ENCODE assay signal across 15 mouse cellular contexts in the genomic region with DNA sequence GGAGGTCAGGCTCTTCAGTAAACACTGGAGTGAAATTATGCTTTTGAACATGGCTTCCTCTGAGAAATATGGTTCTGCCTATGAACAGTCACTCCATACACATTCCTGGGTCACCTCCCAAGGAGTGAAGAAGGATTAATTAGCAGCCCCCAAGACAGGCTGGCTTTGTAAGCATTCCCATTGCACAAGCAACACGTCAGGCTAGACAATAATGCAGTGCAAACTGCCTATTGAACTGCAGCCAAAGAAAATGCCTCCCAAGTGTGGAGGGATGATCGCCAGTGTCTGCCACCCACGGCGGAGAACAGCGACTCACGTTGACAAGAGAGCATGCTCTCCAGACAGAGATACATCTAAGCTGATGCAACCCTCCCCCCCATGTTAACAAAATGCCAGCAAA. TPM values are rescaled to one million over a fixed set of nuclear protein-coding genes. Genes with fewer than 3 reads are reported as not detected.
A peak's percentile ranks its signal among the peaks of the same experiment; 100 is the strongest.
DNase-seq lines count a peak whose midpoint lies in the region; ATAC-seq and TF ChIP-seq lines count a peak whose summit lies in the region.
"Had no signal": no experiment of that assay in that cellular context is flagged by ENCODE, and none has a peak within 500 bp of the region (broad histone marks: within the 10 kb centered on the region; RNA-seq: fewer than 3 reads in every experiment).

No protein-coding gene starts in this region.

- TF ChIP-seq CTCF in thymus, adult 2 months (IDR thresholded peaks at IDR 0.05; ENCODE audit: borderline replicate concordance, control insufficient read depth, extremely low read depth, insufficient read depth, low read length, poor library complexity) = no peak

- ATAC-seq in hindbrain, embryonic 12.5 days (ENCODE audit: low FRiP score) = 0 out of 2 replicates have a peak, but pooled peaks have one; percentile 29
- no peak for ATAC-seq in hindbrain, embryonic 11.5 days (ENCODE audit: low FRiP score)
- peak; percentile 92 for ATAC-seq in lung, embryonic 16.5 days (ENCODE audit: low read depth)
- peak; percentile 9; the same call in 1 of the 2 replicates for ATAC-seq in midbrain, embryonic 13.5 days

- no peak for DNase-seq in hindbrain, embryonic 11.5 days (ENCODE audit: low spot score)
- DNase-seq in lung, postnatal 14 days = no peak
- DNase-seq in fat pad, adult 2 months (ENCODE audit: extremely low read depth, low read depth, low spot score) = peak; percentile 74
- no peak for DNase-seq in thymus, adult 2 months
- DNase-seq in thymus, adult 18-20 months = no peak
- DNase-seq: embryo, embryonic 11 days; heart, postnatal 4 days; layer of hippocampus, adult 9-11 months; liver, embryonic 13.5 days; spleen, adult 18-20 months; thymus, postnatal 25 days had no signal

- no peaks in the 10 kb centered on the region for H3K9me3 ChIP-seq in hindbrain, embryonic 12.5 days (replicated peaks)
- no peaks in the 10 kb centered on the region for H3K9me3 ChIP-seq in hindbrain, embryonic 11.5 days (ENCODE audit: control insufficient read depth, low read length)
- no peaks in the 10 kb centered on the region for H3K9me3 ChIP-seq in lung, embryonic 16.5 days (ENCODE audit: control insufficient read depth, low read length)
- no peaks in the 10 kb centered on the region for H3K9me3 ChIP-seq in midbrain, embryonic 13.5 days
- H3K9me3 ChIP-seq: liver, embryonic 13.5 days had no signal

- H3K27ac ChIP-seq in hindbrain, embryonic 12.5 days = no peak overlapping the region
- H3K27ac ChIP-seq in hindbrain, embryonic 11.5 days (ENCODE audit: low read depth, low read length) = no peak overlapping the region
- H3K27ac ChIP-seq in lung, embryonic 16.5 days (ENCODE audit: low read length) = peak overlapping the region; percentile 54
- no peak overlapping the region for H3K27ac ChIP-seq in midbrain, embryonic 13.5 days
- H3K27ac ChIP-seq in thymus, adult 2 months (ENCODE audit: control insufficient read depth, insufficient read depth, low read length) = no peak overlapping the region
- H3K27ac ChIP-seq: liver, embryonic 13.5 days had no signal

- WGBS in hindbrain, embryonic 12.5 days = 36% methylated on average over 6 of the region's 6 CpGs
- 38% methylated on average over 6 of the region's 6 CpGs for WGBS in hindbrain, embryonic 11.5 days
- 43% methylated on average over 6 of the region's 6 CpGs for WGBS in lung, embryonic 16.5 days
- 40% methylated on average over 6 of the region's 6 CpGs for WGBS in midbrain, embryonic 13.5 days
- WGBS in thymus, adult 2 months = 83% methylated on average over 6 of the region's 6 CpGs

- no peak overlapping the region for H3K9ac ChIP-seq in hindbrain, embryonic 12.5 days
- no peak overlapping the region for H3K9ac ChIP-seq in hindbrain, embryonic 11.5 days (ENCODE audit: low read depth, low read length)
- no peak overlapping the region for H3K9ac ChIP-seq in lung, embryonic 16.5 days (ENCODE audit: low read length)
- H3K9ac ChIP-seq in midbrain, embryonic 13.5 days (replicated peaks) = no peak overlapping the region
- H3K9ac ChIP-seq: liver, embryonic 13.5 days had no signal

- no peaks in the 10 kb centered on the region for H3K36me3 ChIP-seq in hindbrain, embryonic 12.5 days
- H3K36me3 ChIP-seq in hindbrain, embryonic 11.5 days (ENCODE audit: control insufficient read depth, insufficient read depth, low read length) = no peaks in the 10 kb centered on the region
- H3K36me3 ChIP-seq in lung, embryonic 16.5 days (ENCODE audit: control insufficient read depth, insufficient read depth, low read length) = no peaks in the 10 kb centered on the region
- H3K36me3 ChIP-seq in midbrain, embryonic 13.5 days = no peaks in the 10 kb centered on the region
- no peaks in the 10 kb centered on the region for H3K36me3 ChIP-seq in thymus, adult 2 months (ENCODE audit: control insufficient read depth, insufficient read depth, low read length)
- H3K36me3 ChIP-seq: liver, embryonic 13.5 days had no signal

- TF ChIP-seq POLR2A in thymus, adult 2 months (IDR thresholded peaks at IDR 0.05; ENCODE audit: control insufficient read depth, extremely low read depth, insufficient read depth, low read length, poor library complexity) = no peak

- H3K4me3 ChIP-seq in hindbrain, embryonic 12.5 days = no peak overlapping the region
- H3K4me3 ChIP-seq in hindbrain, embryonic 11.5 days (ENCODE audit: low read depth, low read length) = no peak overlapping the region
- no peak overlapping the region for H3K4me3 ChIP-seq in lung, embryonic 16.5 days (ENCODE audit: low read length)
- no peak overlapping the region for H3K4me3 ChIP-seq in midbrain, embryonic 13.5 days (replicated peaks)
- H3K4me3 ChIP-seq in thymus, adult 2 months (ENCODE audit: control insufficient read depth, insufficient read depth, low read length) = no peak overlapping the region
- H3K4me3 ChIP-seq: liver, embryonic 13.5 days had no signal

- no peaks in the 10 kb centered on the region for H3K27me3 ChIP-seq in hindbrain, embryonic 12.5 days
- no peaks in the 10 kb centered on the region for H3K27me3 ChIP-seq in hindbrain, embryonic 11.5 days (ENCODE audit: control insufficient read depth, insufficient read depth, low read length)
- no peaks in the 10 kb centered on the region for H3K27me3 ChIP-seq in lung, embryonic 16.5 days (ENCODE audit: control insufficient read depth, insufficient read depth, low read depth, low read length)
- H3K27me3 ChIP-seq in midbrain, embryonic 13.5 days = no peaks in the 10 kb centered on the region
- no peaks in the 10 kb centered on the region for H3K27me3 ChIP-seq in thymus, adult 2 months (ENCODE audit: control insufficient read depth, insufficient read depth, low read length)

- H3K4me2 ChIP-seq in hindbrain, embryonic 12.5 days (replicated peaks) = no peak overlapping the region
- H3K4me2 ChIP-seq in hindbrain, embryonic 11.5 days (replicated peaks; ENCODE audit: low read depth, low read length) = no peak overlapping the region
- peak overlapping the region; percentile 4; the same call in 1 of the 2 replicates for H3K4me2 ChIP-seq in lung, embryonic 16.5 days (ENCODE audit: low read depth, low read length)
- no peak overlapping the region for H3K4me2 ChIP-seq in midbrain, embryonic 13.5 days (replicated peaks)
- H3K4me2 ChIP-seq: liver, embryonic 13.5 days had no signal

- no peaks in the 10 kb centered on the region for H3K4me1 ChIP-seq in hindbrain, embryonic 12.5 days
- no peaks in the 10 kb centered on the region for H3K4me1 ChIP-seq in hindbrain, embryonic 11.5 days (replicated peaks; ENCODE audit: control insufficient read depth, insufficient read depth, low read length)
- peaks cover 18% of the 10 kb centered on the region for H3K4me1 ChIP-seq in lung, embryonic 16.5 days (replicated peaks; ENCODE audit: control insufficient read depth, insufficient read depth, low read length)
- H3K4me1 ChIP-seq in midbrain, embryonic 13.5 days (replicated peaks) = peaks cover 7% of the 10 kb centered on the region; the same call in 1 of the 2 replicates
- no peaks in the 10 kb centered on the region for H3K4me1 ChIP-seq in thymus, adult 2 months (replicated peaks; ENCODE audit: control insufficient read depth, insufficient read depth, low read length)
- H3K4me1 ChIP-seq: liver, embryonic 13.5 days had no signal

RNA-seq across cellular contexts. Expression of a gene that starts 16.9 kb away (rescaled TPM):
- 57.3 and 58.8 TPM in 2 replicates for polyA plus RNA-seq in hindbrain, embryonic 12.5 days (2016; fragmentation: Nextera tagmentation; extraction: Ambion mirVana)
- polyA plus RNA-seq in hindbrain, embryonic 11.5 days (2014; fragmentation: Nextera tagmentation; extraction: Ambion mirVana) = 75.0 and 75.7 TPM in 2 replicates
- 88.9 and 89.2 TPM in 2 replicates for polyA plus RNA-seq in lung, embryonic 16.5 days (2015; fragmentation: Nextera tagmentation; extraction: Ambion mirVana)
- 36.7 and 40.0 TPM in 2 replicates for polyA plus RNA-seq in midbrain, embryonic 13.5 days (2015; fragmentation: Nextera tagmentation; extraction: Ambion mirVana)
- 14.5 and 14.9 TPM in 2 replicates for polyA plus RNA-seq in thymus, adult 2 months (2012; rRNA removed)

RNA-seq across cellular contexts. Expression of a gene that starts 22.7 kb away (rescaled TPM):
- polyA plus RNA-seq in hindbrain, embryonic 12.5 days (2016; fragmentation: Nextera tagmentation; extraction: Ambion mirVana) = 0.23 and 0.25 TPM in 2 replicates
- not detected in 2 replicates for polyA plus RNA-seq in hindbrain, embryonic 11.5 days (2014; fragmentation: Nextera tagmentation; extraction: Ambion mirVana)
- polyA plus RNA-seq in lung, embryonic 16.5 days (2015; fragmentation: Nextera tagmentation; extraction: Ambion mirVana) = not detected in 2 replicates
- polyA plus RNA-seq in midbrain, embryonic 13.5 days (2015; fragmentation: Nextera tagmentation; extraction: Ambion mirVana) = 0.64 TPM in 1 of 2 replicates, not detected in the other
- not detected in 2 replicates for polyA plus RNA-seq in thymus, adult 2 months (2012; rRNA removed)
- polyA plus RNA-seq: liver, embryonic 13.5 days; neural tube, embryonic 11.5 days had no signal

RNA-seq across cellular contexts. Expression of a gene that starts 26.3 kb away (rescaled TPM):
- 109 and 117 TPM in 2 replicates for polyA plus RNA-seq in hindbrain, embryonic 12.5 days (2016; fragmentation: Nextera tagmentation; extraction: Ambion mirVana)
- polyA plus RNA-seq in hindbrain, embryonic 11.5 days (2014; fragmentation: Nextera tagmentation; extraction: Ambion mirVana) = 108 and 109 TPM in 2 replicates
- 126 and 127 TPM in 2 replicates for polyA plus RNA-seq in lung, embryonic 16.5 days (2015; fragmentation: Nextera tagmentation; extraction: Ambion mirVana)
- 116 and 119 TPM in 2 replicates for polyA plus RNA-seq in midbrain, embryonic 13.5 days (2015; fragmentation: Nextera tagmentation; extraction: Ambion mirVana)
- polyA plus RNA-seq in thymus, adult 2 months (2012; rRNA removed) = 52.3 and 54.3 TPM in 2 replicates

RNA-seq across cellular contexts. Expression of a gene that starts 43.7 kb away (rescaled TPM):
- polyA plus RNA-seq in hindbrain, embryonic 12.5 days (2016; fragmentation: Nextera tagmentation; extraction: Ambion mirVana) = 255 TPM in 2 replicates
- 292 and 294 TPM in 2 replicates for polyA plus RNA-seq in hindbrain, embryonic 11.5 days (2014; fragmentation: Nextera tagmentation; extraction: Ambion mirVana)
- 232 and 240 TPM in 2 replicates for polyA plus RNA-seq in lung, embryonic 16.5 days (2015; fragmentation: Nextera tagmentation; extraction: Ambion mirVana)
- 293 and 294 TPM in 2 replicates for polyA plus RNA-seq in midbrain, embryonic 13.5 days (2015; fragmentation: Nextera tagmentation; extraction: Ambion mirVana)
- polyA plus RNA-seq in thymus, adult 2 months (2012; rRNA removed) = 108 and 125 TPM in 2 replicates
